Mouse (Mus musculus): ENCODE measurements around the gene Lilra6.
"Not testable (repeated sequence)": the region's sequence is repeated elsewhere in the genome, so short reads cannot be mapped to it uniquely, and the experiment has no call there.

DNA sequence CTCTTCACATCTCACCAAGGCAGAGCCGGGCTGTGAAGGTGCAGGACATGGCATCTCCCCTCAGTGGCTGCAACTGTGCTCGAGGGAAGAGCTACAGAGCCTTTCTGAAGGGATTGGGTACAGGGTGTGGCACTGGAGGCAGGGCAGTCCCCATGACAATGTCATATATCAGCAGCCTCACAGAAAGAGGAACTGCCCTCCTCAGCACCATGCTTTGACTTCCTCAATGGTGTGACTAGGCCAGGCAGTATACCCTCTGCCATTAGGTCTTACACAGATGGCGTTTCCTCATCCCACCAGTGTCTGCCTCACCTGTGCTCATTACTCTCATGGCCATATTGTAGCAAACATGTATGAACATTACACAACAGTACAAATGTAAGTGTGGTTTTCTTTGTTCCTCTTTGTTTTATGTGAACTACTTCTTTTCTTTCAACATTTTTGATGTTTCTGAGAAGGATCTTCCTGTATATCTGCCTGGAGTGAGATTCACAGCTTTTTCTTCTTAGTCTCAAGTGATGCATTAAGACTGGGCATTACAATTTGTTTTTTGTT, 17.2 kb downstream of the Lilra6 start, which contains the start of gene Gm14548:
- not testable (repeated sequence) for TF ChIP-seq EP300, CTCF (IDR thresholded peaks at IDR 0.05; ENCODE audit: low read depth)

Measured in heart, postnatal 0 days (tissue).